Mouse (Mus musculus) hindbrain, embryonic 11.5 days (tissue): ENCODE data around the gene Atg9a. TPM values are rescaled to one million over a fixed set of nuclear protein-coding genes. Genes with fewer than 3 reads are reported as not detected.

ENCODE experiments used
- ATAC-seq: fragments of 200-750 bp; cut with Nextera tagmentation; 2 replicates; pipeline ENCODE4 v1.8.0; 2017; ENCODE audit warnings: mild to moderate bottlenecking, moderate TSS enrichment, moderate library complexity; ENCODE audit not compliant: low FRiP score
- DNase-seq: peaks from one replicate; pipeline ENCODE4 v3.0.0-alpha.2; 2015; ENCODE audit warnings: low spot score
- H3K27ac ChIP-seq: fragments of 300-500 bp; sonication (generic); 2 replicates; pipeline ENCODE4 v1.5.1; 2014; ENCODE audit warnings: mild to moderate bottlenecking, low read depth, low read length
- H3K27me3 ChIP-seq: fragments of 300-500 bp; sonication (generic); 2 replicates; pipeline ENCODE4 v1.6.1; 2014; ENCODE audit warnings: mild to moderate bottlenecking, low read length, moderate library complexity, mixed read lengths; ENCODE audit not compliant: control insufficient read depth, insufficient read depth
- H3K36me3 ChIP-seq: fragments of 300-500 bp; sonication (generic); 2 replicates; pipeline ENCODE4 v1.6.1; 2014; ENCODE audit warnings: mild to moderate bottlenecking, low read length, moderate library complexity, mixed read lengths; ENCODE audit not compliant: control insufficient read depth, insufficient read depth
- H3K4me1 ChIP-seq: fragments of 300-500 bp; sonication (generic); replicated peaks from 2 replicates; pipeline ENCODE4 v1.6.1; 2014; ENCODE audit warnings: low read length, mixed read lengths; ENCODE audit not compliant: control insufficient read depth, insufficient read depth
- H3K4me2 ChIP-seq: fragments of 300-500 bp; sonication (generic); replicated peaks from 2 replicates; pipeline ENCODE4 v1.6.1; 2014; ENCODE audit warnings: mild to moderate bottlenecking, low read depth, low read length
- H3K4me3 ChIP-seq: fragments of 300-500 bp; sonication (generic); 2 replicates; pipeline ENCODE4 v1.5.1; 2014; ENCODE audit warnings: low read depth, low read length
- H3K9ac ChIP-seq: fragments of 300-500 bp; sonication (generic); 2 replicates; pipeline ENCODE4 v1.6.1; 2014; ENCODE audit warnings: low read depth, low read length
- H3K9me3 ChIP-seq: fragments of 300-500 bp; sonication (generic); 2 replicates; pipeline ENCODE4 v1.6.1; 2016; ENCODE audit warnings: low read length; ENCODE audit not compliant: control insufficient read depth
- WGBS: fragments of 180-500 bp; shearing (Covaris S2); extraction: QIAGEN DNeasy Blood & Tissue Kit; methylation state at CpG from one replicate; pipeline ENCODE4 v1.1.7; 2014; 5-methylcytosine and 5-hydroxymethylcytosine counted together
- polyA plus RNA-seq: library from polyadenylated mRNA; unstranded; fragments of >200 nt; fragmentation: Nextera tagmentation; extraction: Ambion mirVana; gene quantifications from 2 replicates; pipeline ENCODE4 v1.2.1, GENCODE M21; 2014

Gene Atg9a
- polyA plus RNA-seq, 1 experiment from 2014 or later: 17.4 TPM

- H3K4me2 ChIP-seq: peak overlapping the region; percentile 92
- H3K9ac ChIP-seq: no peak overlapping the region
- H3K9me3 ChIP-seq: no peaks in the 10 kb centered on the region
- H3K27me3 ChIP-seq: peaks cover 46% of the 10 kb centered on the region
- WGBS: under 1% methylated on average over 38 of the region's 38 CpGs
- DNase-seq (peak; percentile 39), ATAC-seq (peak; percentile 52; the same call in 1 of the 2 replicates)
- H3K4me1 ChIP-seq: peaks cover 5% of the 10 kb centered on the region
- 0 out of 2 replicates have a peak, but pooled peaks cover 2% of the 10 kb centered on the region for H3K36me3 ChIP-seq
- peak overlapping the region; percentile 46 for H3K4me3 ChIP-seq
- H3K27ac ChIP-seq: no peak overlapping the region
These were observed 26.4 kb upstream of the Atg9a start for GRCm38 (mm10) chr1:75218227-75219001.

- Histone ChIP-seq H3K27me3 (peaks cover 46% of the 10 kb centered on the region), H3K4me1 (peaks cover 5% of the 10 kb centered on the region), H3K27ac (no peak overlapping the region), H3K36me3 (0 out of 2 replicates have a peak, but pooled peaks cover 2% of the 10 kb centered on the region), H3K9me3 (no peaks in the 10 kb centered on the region), H3K4me2 (no peak overlapping the region; the same call in 1 of the 2 replicates), H3K9ac (no peak overlapping the region), H3K4me3 (no peak overlapping the region)
- ATAC-seq (no peak), DNase-seq (peak; percentile 10)
- WGBS: 6% methylated on average over 6 of the region's 6 CpGs
These were observed 25.9 kb upstream of the Atg9a start for GRCm38 (mm10) chr1:75217893-75218226.

GRCm38 (mm10) chr1:75216797-75217585 is 25.0 kb upstream of the Atg9a start:
- WGBS: 83% methylated on average over 13 of the region's 13 CpGs
- H3K27me3 ChIP-seq: peaks cover 46% of the 10 kb centered on the region
- DNase-seq: no peak

GRCm38 (mm10) chr1:75215785-75216184 is 23.8 kb upstream of the Atg9a start:
- Histone ChIP-seq H3K4me3 (no peak overlapping the region), H3K9ac (no peak overlapping the region), H3K4me2 (no peak overlapping the region), H3K36me3 (0 out of 2 replicates have a peak, but pooled peaks cover 2% of the 10 kb centered on the region), H3K9me3 (no peaks in the 10 kb centered on the region), H3K4me1 (peaks cover 10% of the 10 kb centered on the region), H3K27ac (no peak overlapping the region), H3K27me3 (peaks cover 43% of the 10 kb centered on the region)
- DNase-seq (no peak), ATAC-seq (no peak)
- 95% methylated on average over 9 of the region's 9 CpGs for WGBS

More at GRCm38 (mm10) chr1:75216797-75217585, 25.0 kb upstream of the Atg9a start:
- Histone ChIP-seq H3K9me3 (no peaks in the 10 kb centered on the region), H3K27ac (no peak overlapping the region), H3K4me1 (peaks cover 7% of the 10 kb centered on the region), H3K9ac (no peak overlapping the region), H3K4me2 (no peak overlapping the region), H3K4me3 (no peak overlapping the region), H3K36me3 (0 out of 2 replicates have a peak, but pooled peaks cover 2% of the 10 kb centered on the region)
- ATAC-seq: no peak

- H3K9ac ChIP-seq: no peak overlapping the region
- H3K9me3 ChIP-seq: no peaks in the 10 kb centered on the region
- DNase-seq: no peak
- H3K4me3 ChIP-seq: no peak overlapping the region
- no peak overlapping the region for H3K27ac ChIP-seq
- no peak overlapping the region for H3K4me2 ChIP-seq
- WGBS: 80% methylated on average over 5 of the region's 5 CpGs
- H3K4me1 ChIP-seq: peaks cover 10% of the 10 kb centered on the region
- 0 out of 2 replicates have a peak, but pooled peaks cover 2% of the 10 kb centered on the region for H3K36me3 ChIP-seq
- H3K27me3 ChIP-seq: peaks cover 34% of the 10 kb centered on the region
- no peak for ATAC-seq
These were observed 22.9 kb upstream of the Atg9a start for GRCm38 (mm10) chr1:75214886-75215285.

- Histone ChIP-seq H3K27me3 (peaks cover 31% of the 10 kb centered on the region), H3K27ac (no peak overlapping the region), H3K4me2 (no peak overlapping the region), H3K36me3 (0 out of 2 replicates have a peak, but pooled peaks cover 2% of the 10 kb centered on the region), H3K4me1 (peaks cover 10% of the 10 kb centered on the region), H3K9ac (no peak overlapping the region), H3K9me3 (no peaks in the 10 kb centered on the region), H3K4me3 (no peak overlapping the region)
- DNase-seq: no peak
- WGBS: 84% methylated on average over 2 of the region's 2 CpGs
- no peak for ATAC-seq
These were observed 22.4 kb upstream of the Atg9a start for GRCm38 (mm10) chr1:75214442-75214841.

- H3K27ac ChIP-seq: no peak overlapping the region
- H3K4me3 ChIP-seq: no peak overlapping the region
- H3K4me2 ChIP-seq: no peak overlapping the region
- WGBS: 95% methylated on average over 7 of the region's 7 CpGs
- ATAC-seq (no peak), DNase-seq (no peak)
- no peaks in the 10 kb centered on the region for H3K9me3 ChIP-seq
- H3K27me3 ChIP-seq: peaks cover 22% of the 10 kb centered on the region
- H3K36me3 ChIP-seq: 0 out of 2 replicates have a peak, but pooled peaks cover 2% of the 10 kb centered on the region
- no peak overlapping the region for H3K9ac ChIP-seq
- peaks cover 5% of the 10 kb centered on the region for H3K4me1 ChIP-seq
These were observed 21.1 kb upstream of the Atg9a start for GRCm38 (mm10) chr1:75213096-75213495.

- Histone ChIP-seq H3K36me3 (0 out of 2 replicates have a peak, but pooled peaks cover 2% of the 10 kb centered on the region), H3K4me1 (peaks cover 5% of the 10 kb centered on the region), H3K4me3 (no peak overlapping the region), H3K27me3 (peaks cover 17% of the 10 kb centered on the region), H3K27ac (no peak overlapping the region), H3K9me3 (no peaks in the 10 kb centered on the region), H3K4me2 (no peak overlapping the region), H3K9ac (no peak overlapping the region)
- ATAC-seq (no peak), DNase-seq (no peak)
- WGBS: 75% methylated on average over 4 of the region's 4 CpGs
These were observed 20.5 kb upstream of the Atg9a start for GRCm38 (mm10) chr1:75212542-75212941.
